Mouse (Mus musculus): ENCODE measurements around the gene Gm13871. TPM values are rescaled to one million over a fixed set of nuclear protein-coding genes. Genes with fewer than 3 reads are reported as not detected.

The Gm13871 gene
- not detected for polyA plus RNA-seq (2017; shearing (Covaris generic))

GRCm38 (mm10) chr4:73905853-73906252, at the start of gene Gm13871:
Gene Gm13871, minus strand, starts transcription at chr4:73905953.

GRCm38 (mm10) chr4:73950375-73950896, 44.7 kb upstream of the Gm13871 start, which contains the start of gene 2310002L09Rik:
Gene 2310002L09Rik, minus strand, starts transcription at chr4:73950846.

GRCm38 (mm10) chr4:73920660-73921059, 14.9 kb upstream of the Gm13871 start, which contains the start of gene Gm11756:
Gene Gm11756, minus strand, starts transcription at chr4:73920760.

GRCm38 (mm10) chr4:73891012-73891411, 14.7 kb downstream of the Gm13871 start, which contains the start of gene Gm11757:
Gene Gm11757, minus strand, starts transcription at chr4:73891112.

GRCm38 (mm10) chr4:73876166-73876565, 29.6 kb downstream of the Gm13871 start, which contains the start of gene Gm11758:
Gene Gm11758, minus strand, starts transcription at chr4:73876266.

Other genes with a start within 250 kb of the Gm13871 start
- not detected for gene Gm11239, start 237.6 kb downstream of the Gm13871 start, polyA plus RNA-seq (2017; shearing (Covaris generic))
- gene Gm428, start 222.4 kb downstream of the Gm13871 start, polyA plus RNA-seq (2017; shearing (Covaris generic)) = not detected
- under 1 TPM in 1 of 2 experiments, not detected in 1; 0.22 TPM for gene Rasef, start 115.0 kb downstream of the Gm13871 start, polyA plus RNA-seq (2017; shearing (Covaris generic))
- not detected for gene Gm11758, start 29.7 kb downstream of the Gm13871 start, polyA plus RNA-seq (2017; shearing (Covaris generic))
- not detected for gene Gm11757, start 14.8 kb downstream of the Gm13871 start, polyA plus RNA-seq (2017; shearing (Covaris generic))
- gene Gm11756, start 14.8 kb upstream of the Gm13871 start, polyA plus RNA-seq (2017; shearing (Covaris generic)) = not detected
- not detected for gene 2310002L09Rik, start 44.9 kb upstream of the Gm13871 start, polyA plus RNA-seq (2017; shearing (Covaris generic))
- gene Frmd3, start 107.5 kb upstream of the Gm13871 start, polyA plus RNA-seq (2017; shearing (Covaris generic)) = not detected